Mouse (Mus musculus): ENCODE results near the gene Angel1. TPM values are rescaled to one million over a fixed set of nuclear protein-coding genes. Genes with fewer than 3 reads are reported as not detected.

Angel1 gene
- total RNA-seq, 1 experiment = 13.7 TPM

- peaks cover 10 to 20% of the 10 kb centered on the region in 2 experiments; a peak in 3 of 4 replicates for H3K4me1 ChIP-seq (ENCODE audit: control insufficient read depth in 2 of 2, insufficient read depth in 2 of 2, low read length in 2 of 2, poor library complexity in 1 of 2)
- H3K27ac ChIP-seq (ENCODE audit: insufficient read depth, low read depth, low read length, poor library complexity, severe bottlenecking) = peak overlapping the region; percentile 65; the same call in 1 of the 2 replicates
- H3K36me3 ChIP-seq (ENCODE audit: control insufficient read depth, insufficient read depth, low read length, poor library complexity, severe bottlenecking) = no peaks in the 10 kb centered on the region
- DNase-seq (ENCODE audit: low read depth, low spot score) = no peak
- peak overlapping the region in 1 of 2 experiments; percentile 28; a peak in 1 of 4 replicates for H3K4me3 ChIP-seq (ENCODE audit: insufficient read depth in 1 of 2, low read depth in 1 of 2, low read length in 2 of 2, poor library complexity in 1 of 2, severe bottlenecking in 1 of 2)
- TF ChIP-seq ZNF384 (IDR thresholded peaks at IDR 0.05; ENCODE audit: low read depth, low read length) = no peak
- peak; percentile 42; the same call in 1 of the 2 replicates for TF ChIP-seq CHD2 (IDR thresholded peaks at IDR 0.05; ENCODE audit: low read depth, low read length)
- TF ChIP-seq HCFC1 (IDR thresholded peaks at IDR 0.05; ENCODE audit: borderline replicate concordance, insufficient read depth, low read length) = no peak
- no peak for TF ChIP-seq MAFK (IDR thresholded peaks at IDR 0.05; ENCODE audit: insufficient read depth, low read depth, low read length)
- no peak for TF ChIP-seq ZC3H11A (IDR thresholded peaks at IDR 0.05; ENCODE audit: borderline replicate concordance, low read depth, low read length)
- in situ Hi-C loops (cut with MboI; ENCODE audit: low sequenced_read_pairs in 2 of 2, unreplicated experiment in 2 of 2) = no loop called here
- no peak overlapping the region for H3K9ac ChIP-seq (ENCODE audit: insufficient read depth, low read depth, low read length, poor library complexity, severe bottlenecking)
- no peaks in the 10 kb centered on the region for H3K9me3 ChIP-seq (ENCODE audit: control insufficient read depth, insufficient read depth, low read depth, low read length)
Measured at GRCm38 (mm10) chr12:86770927-86771326, 44.7 kb upstream of the Angel1 start.

DNA sequence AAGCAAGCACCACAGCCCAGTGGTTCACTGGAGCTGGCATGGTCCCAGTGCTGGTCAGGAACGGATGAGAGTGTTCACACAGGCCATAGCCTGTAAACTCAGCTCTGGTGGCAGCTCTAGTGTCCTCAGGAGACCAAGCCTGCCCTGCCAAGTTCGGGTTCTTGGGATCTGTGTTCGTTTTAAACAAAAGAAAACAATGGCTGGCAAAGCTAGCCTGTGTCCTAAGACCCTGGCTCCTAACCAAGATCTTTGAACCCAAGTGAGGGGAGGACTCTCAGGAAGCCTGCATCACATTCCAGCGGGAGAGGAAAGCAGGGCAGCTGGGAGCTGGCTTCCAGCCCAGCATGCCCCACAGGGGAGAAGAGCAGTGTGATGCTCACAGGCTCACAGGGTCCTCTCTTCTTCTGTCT lies 44.0 kb upstream of the Angel1 start:
- H3K27ac ChIP-seq (ENCODE audit: insufficient read depth, low read depth, low read length, poor library complexity, severe bottlenecking) = peak overlapping the region; percentile 23; the same call in 1 of the 2 replicates
- in situ Hi-C loops (cut with MboI; ENCODE audit: low sequenced_read_pairs in 2 of 2, unreplicated experiment in 2 of 2) = no loop called here
- H3K4me1 ChIP-seq (ENCODE audit: control insufficient read depth in 2 of 2, insufficient read depth in 2 of 2, low read length in 2 of 2, poor library complexity in 1 of 2) = peaks cover 10 to 18% of the 10 kb centered on the region in 2 experiments; a peak in 3 of 4 replicates
- no peak overlapping the region for H3K4me3 ChIP-seq (ENCODE audit: insufficient read depth in 1 of 2, low read depth in 1 of 2, low read length in 2 of 2, poor library complexity in 1 of 2, severe bottlenecking in 1 of 2)
- no peak for DNase-seq (ENCODE audit: low read depth, low spot score)
- no peak overlapping the region for H3K9ac ChIP-seq (ENCODE audit: insufficient read depth, low read depth, low read length, poor library complexity, severe bottlenecking)
- TF ChIP-seq MAFK (IDR thresholded peaks at IDR 0.05; ENCODE audit: insufficient read depth, low read depth, low read length) (no peak), CHD2 (IDR thresholded peaks at IDR 0.05; ENCODE audit: low read depth, low read length) (no peak), ZNF384 (IDR thresholded peaks at IDR 0.05; ENCODE audit: low read depth, low read length) (no peak), HCFC1 (IDR thresholded peaks at IDR 0.05; ENCODE audit: borderline replicate concordance, insufficient read depth, low read length) (no peak), ZC3H11A (IDR thresholded peaks at IDR 0.05; ENCODE audit: borderline replicate concordance, low read depth, low read length) (no peak)
- no peaks in the 10 kb centered on the region for H3K9me3 ChIP-seq (ENCODE audit: control insufficient read depth, insufficient read depth, low read depth, low read length)
- no peaks in the 10 kb centered on the region for H3K36me3 ChIP-seq (ENCODE audit: control insufficient read depth, insufficient read depth, low read length, poor library complexity, severe bottlenecking)

DNA sequence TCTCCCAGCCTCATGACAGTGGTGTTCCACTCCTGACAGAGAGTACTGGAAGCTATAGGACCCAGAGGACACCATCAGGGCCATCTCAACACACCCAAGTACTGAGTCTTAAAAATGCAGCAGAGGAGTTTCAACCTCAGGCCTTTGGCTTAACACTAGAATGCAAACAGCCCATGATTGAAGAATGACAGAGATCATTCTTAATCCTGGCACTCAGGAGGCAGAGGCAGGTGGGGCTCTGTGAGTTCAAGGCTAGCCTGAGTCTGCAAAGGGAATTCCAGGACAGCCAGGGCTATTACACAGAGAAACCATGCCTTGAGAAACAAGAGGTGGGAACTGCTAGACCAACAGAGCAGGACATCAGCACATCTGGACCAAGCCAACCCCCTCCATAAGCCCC lies 43.6 kb upstream of the Angel1 start:
- no peak overlapping the region for H3K4me3 ChIP-seq (ENCODE audit: insufficient read depth in 1 of 2, low read depth in 1 of 2, low read length in 2 of 2, poor library complexity in 1 of 2, severe bottlenecking in 1 of 2)
- H3K9ac ChIP-seq (ENCODE audit: insufficient read depth, low read depth, low read length, poor library complexity, severe bottlenecking) = no peak overlapping the region
- H3K27ac ChIP-seq (ENCODE audit: insufficient read depth, low read depth, low read length, poor library complexity, severe bottlenecking) = no peak overlapping the region
- no peaks in the 10 kb centered on the region for H3K36me3 ChIP-seq (ENCODE audit: control insufficient read depth, insufficient read depth, low read length, poor library complexity, severe bottlenecking)
- in situ Hi-C loops (cut with MboI; ENCODE audit: low sequenced_read_pairs in 2 of 2, unreplicated experiment in 2 of 2) = no loop called here
- peaks cover 10 to 16% of the 10 kb centered on the region in 2 experiments; a peak in 3 of 4 replicates for H3K4me1 ChIP-seq (ENCODE audit: control insufficient read depth in 2 of 2, insufficient read depth in 2 of 2, low read length in 2 of 2, poor library complexity in 1 of 2)
- TF ChIP-seq ZNF384 (IDR thresholded peaks at IDR 0.05; ENCODE audit: low read depth, low read length) = no peak
- TF ChIP-seq ZC3H11A (IDR thresholded peaks at IDR 0.05; ENCODE audit: borderline replicate concordance, low read depth, low read length) = no peak
- no peak for TF ChIP-seq HCFC1 (IDR thresholded peaks at IDR 0.05; ENCODE audit: borderline replicate concordance, insufficient read depth, low read length)
- no peak for TF ChIP-seq CHD2 (IDR thresholded peaks at IDR 0.05; ENCODE audit: low read depth, low read length)
- no peak for TF ChIP-seq MAFK (IDR thresholded peaks at IDR 0.05; ENCODE audit: insufficient read depth, low read depth, low read length)
- DNase-seq (ENCODE audit: low read depth, low spot score) = no peak
- no peaks in the 10 kb centered on the region for H3K9me3 ChIP-seq (ENCODE audit: control insufficient read depth, insufficient read depth, low read depth, low read length)

DNA sequence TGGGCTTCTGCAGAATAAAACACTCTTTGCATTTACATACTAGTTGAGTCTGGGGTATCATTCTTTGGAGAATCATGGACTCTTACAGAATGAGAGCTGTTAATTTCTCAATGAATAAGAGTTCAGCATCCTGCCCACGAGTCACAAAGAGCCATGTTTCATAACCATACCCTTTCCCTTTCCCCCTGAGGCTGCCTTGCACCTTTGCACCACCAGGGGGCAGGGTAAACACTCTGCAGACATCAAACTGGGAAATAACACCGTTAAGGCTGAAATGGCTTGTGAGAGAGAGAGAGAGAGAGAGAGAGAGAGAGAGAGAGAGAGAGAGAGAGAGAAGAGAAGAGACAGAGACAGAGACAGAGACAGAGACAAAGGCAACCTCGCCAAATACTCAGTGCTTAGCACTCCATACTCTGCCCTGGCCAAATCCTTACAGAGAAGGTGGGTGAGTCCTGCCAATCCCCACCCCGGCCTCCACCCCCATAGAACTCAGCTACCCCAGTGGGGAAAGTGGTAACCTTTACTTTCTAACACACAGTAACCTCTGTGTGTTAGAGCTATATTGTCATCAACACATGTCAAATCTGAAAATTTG lies 42.8 kb upstream of the Angel1 start:
- H3K4me3 ChIP-seq (ENCODE audit: insufficient read depth in 1 of 2, low read depth in 1 of 2, low read length in 2 of 2, poor library complexity in 1 of 2, severe bottlenecking in 1 of 2) = no peak overlapping the region
- no peak overlapping the region for H3K27ac ChIP-seq (ENCODE audit: insufficient read depth, low read depth, low read length, poor library complexity, severe bottlenecking)
- peak; percentile 73 for DNase-seq (ENCODE audit: low read depth, low spot score)
- TF ChIP-seq ZC3H11A (IDR thresholded peaks at IDR 0.05; ENCODE audit: borderline replicate concordance, low read depth, low read length) = peak; percentile 15; the same call in 1 of the 2 replicates
- no peak for TF ChIP-seq CHD2 (IDR thresholded peaks at IDR 0.05; ENCODE audit: low read depth, low read length)
- H3K9me3 ChIP-seq (ENCODE audit: control insufficient read depth, insufficient read depth, low read depth, low read length) = no peaks in the 10 kb centered on the region
- no peaks in the 10 kb centered on the region for H3K36me3 ChIP-seq (ENCODE audit: control insufficient read depth, insufficient read depth, low read length, poor library complexity, severe bottlenecking)
- in situ Hi-C loops (cut with MboI; ENCODE audit: low sequenced_read_pairs in 2 of 2, unreplicated experiment in 2 of 2) = no loop called here
- H3K4me1 ChIP-seq (ENCODE audit: control insufficient read depth in 2 of 2, insufficient read depth in 2 of 2, low read length in 2 of 2, poor library complexity in 1 of 2) = peaks cover 10 to 16% of the 10 kb centered on the region in 2 experiments; a peak in 3 of 4 replicates
- H3K9ac ChIP-seq (ENCODE audit: insufficient read depth, low read depth, low read length, poor library complexity, severe bottlenecking) = no peak overlapping the region
